Mouse (Mus musculus) thymus, postnatal 36 days (tissue): ENCODE data around the gene Eng.

Experiments used
- DNase-seq, 2 experiments: peaks; one replicate each; pipeline ENCODE4 v3.0.0; 2022; ENCODE audit warnings: mixed read lengths in 2 of 2

Gene Eng

GRCm38 (mm10) chr2:32624111-32624748 lies 22.2 kb upstream of the Eng start:
- DNase-seq: no peak

GRCm38 (mm10) chr2:32625212-32625872 lies 21.1 kb upstream of the Eng start:
- no peak for DNase-seq

DNA sequence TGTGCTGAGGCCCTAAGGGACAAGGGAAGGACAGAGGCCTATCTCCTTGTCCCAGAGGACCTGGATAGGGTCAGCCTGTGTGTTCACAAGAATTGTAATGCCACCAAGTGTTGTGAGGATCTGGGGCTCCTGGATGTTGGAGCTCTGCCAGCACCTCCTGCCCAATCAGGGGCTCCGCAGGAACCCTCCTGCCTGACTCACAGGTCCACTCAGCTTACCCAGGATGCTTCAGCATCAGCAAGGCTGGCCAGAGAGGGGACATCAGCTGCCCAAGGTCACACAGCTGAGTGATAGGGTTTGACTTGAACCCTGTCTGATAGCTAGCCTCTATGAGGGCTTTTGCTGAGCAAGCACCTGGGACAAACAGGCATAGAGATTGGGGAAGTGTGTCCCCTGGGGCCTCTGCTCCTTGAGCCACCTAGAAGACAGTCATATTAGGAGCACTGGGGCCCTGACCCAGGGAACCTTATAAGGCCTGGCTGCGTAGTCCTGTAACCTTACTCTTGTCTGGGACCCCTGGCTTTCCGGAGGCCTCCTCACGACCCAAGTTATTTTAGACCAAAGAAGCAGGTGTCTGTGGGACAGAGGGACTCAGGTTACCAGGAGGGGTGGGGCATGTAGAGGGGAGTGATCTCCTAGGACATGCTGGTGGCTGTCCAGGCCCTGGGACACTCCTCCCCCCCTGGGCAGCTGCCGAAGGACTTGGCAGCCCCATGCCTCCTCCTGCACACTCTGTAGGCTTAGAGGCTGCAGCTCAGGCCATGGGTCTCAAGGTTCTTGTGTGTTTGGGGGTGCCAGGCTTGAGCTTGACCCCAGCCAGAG lies 20.3 kb upstream of the Eng start:
- no peak for DNase-seq

- DNase-seq: no peak
Measured at GRCm38 (mm10) chr2:32627266-32628043, 18.9 kb upstream of the Eng start.

- no peak for DNase-seq
Measured at GRCm38 (mm10) chr2:32628044-32628550, 18.3 kb upstream of the Eng start.

- no peak for DNase-seq
Measured at GRCm38 (mm10) chr2:32628729-32629128, 17.7 kb upstream of the Eng start.

GRCm38 (mm10) chr2:32629276-32629976 lies 17.0 kb upstream of the Eng start:
- DNase-seq: no peak

GRCm38 (mm10) chr2:32630036-32630435 lies 16.4 kb upstream of the Eng start:
- no peak for DNase-seq

- no peak for DNase-seq
Measured at GRCm38 (mm10) chr2:32631046-32631445, 15.3 kb upstream of the Eng start.

- DNase-seq: peak; percentile 69 to 73
Measured at GRCm38 (mm10) chr2:32631737-32632394, 14.5 kb upstream of the Eng start.

- no peak for DNase-seq
Measured at GRCm38 (mm10) chr2:32633660-32634059, 12.7 kb upstream of the Eng start.

GRCm38 (mm10) chr2:32634277-32635105 lies 11.9 kb upstream of the Eng start:
- DNase-seq: no peak

- DNase-seq: no peak
Measured at GRCm38 (mm10) chr2:32636617-32637016, 9.8 kb upstream of the Eng start.

DNA sequence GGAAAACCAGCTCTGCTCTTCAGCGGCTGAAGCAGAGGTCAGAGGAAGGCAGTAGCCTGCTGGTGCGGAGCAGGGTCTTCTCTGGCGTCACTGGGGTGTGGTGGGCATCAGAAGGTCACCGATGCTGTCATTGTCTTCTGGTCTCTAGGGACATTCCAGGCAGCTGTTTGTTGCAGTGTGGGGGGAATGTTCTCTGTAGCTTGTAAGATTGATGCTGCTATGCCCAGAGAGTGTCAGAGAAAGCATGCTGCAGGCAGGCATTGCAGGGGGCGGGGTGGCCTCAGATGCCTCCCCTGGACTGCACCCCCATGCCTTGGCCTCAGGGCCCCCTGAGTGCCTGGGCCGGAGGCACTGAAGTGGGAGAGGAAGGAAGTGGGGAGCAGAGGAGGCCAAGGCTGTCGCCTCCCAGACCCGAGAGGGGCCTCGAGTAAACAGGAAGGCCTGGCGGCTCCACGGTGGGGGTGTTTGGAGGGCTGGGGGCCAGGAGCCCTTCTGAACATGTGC lies 8.6 kb upstream of the Eng start:
- peak; percentile 76 to 88 for DNase-seq

- DNase-seq: no peak
Measured at GRCm38 (mm10) chr2:32639632-32640031, 6.8 kb upstream of the Eng start.

DNA sequence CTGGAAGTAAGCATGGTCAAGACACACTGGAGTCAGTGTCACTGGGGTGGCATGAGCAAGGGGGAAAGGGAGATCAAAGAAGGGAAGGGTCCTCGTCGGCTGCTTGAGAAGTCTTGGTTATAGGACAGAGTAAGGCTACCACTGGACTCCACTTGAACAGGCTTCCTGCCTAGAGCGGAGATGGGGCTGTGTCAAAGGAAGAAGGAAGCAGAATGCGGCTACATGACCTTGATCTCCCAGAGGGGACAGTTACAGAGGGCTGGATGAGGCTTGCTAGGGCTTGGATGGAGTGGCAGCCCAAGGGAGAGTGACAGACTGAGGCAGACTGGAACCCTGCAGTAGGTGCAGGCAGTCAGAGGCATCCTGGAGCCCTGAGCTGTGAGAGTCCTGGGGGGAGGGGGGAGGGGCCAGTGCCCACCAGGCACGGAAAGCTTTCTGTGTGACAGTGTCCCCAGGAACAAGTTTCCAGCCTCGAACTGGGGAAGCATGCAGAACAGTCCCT lies 5.8 kb upstream of the Eng start:
- DNase-seq: no peak

DNA sequence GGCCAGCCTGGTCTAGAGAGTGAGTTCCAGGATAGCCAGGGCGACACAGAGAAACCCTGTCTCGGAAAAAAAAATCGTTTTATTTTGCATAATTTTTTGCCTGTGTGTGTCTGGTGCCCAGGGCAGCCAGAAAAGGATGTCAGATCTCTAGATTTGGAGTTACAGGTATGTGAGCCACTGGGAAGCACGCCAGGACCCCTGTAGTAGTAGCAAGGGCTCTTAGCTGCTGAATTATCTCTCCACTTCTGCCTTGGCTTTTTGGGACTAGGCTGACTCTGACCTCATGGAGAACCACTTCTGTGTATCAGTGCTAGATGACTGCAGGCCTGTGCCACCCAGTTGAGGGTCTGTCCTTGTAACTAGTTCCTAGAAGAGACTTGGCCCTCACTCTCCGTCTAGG lies 4.6 kb upstream of the Eng start:
- DNase-seq: no peak

- no peak for DNase-seq
Measured at GRCm38 (mm10) chr2:32642813-32643212, 3.6 kb upstream of the Eng start.

- DNase-seq: no peak
Measured at GRCm38 (mm10) chr2:32644083-32644482, 2.3 kb upstream of the Eng start.

DNA sequence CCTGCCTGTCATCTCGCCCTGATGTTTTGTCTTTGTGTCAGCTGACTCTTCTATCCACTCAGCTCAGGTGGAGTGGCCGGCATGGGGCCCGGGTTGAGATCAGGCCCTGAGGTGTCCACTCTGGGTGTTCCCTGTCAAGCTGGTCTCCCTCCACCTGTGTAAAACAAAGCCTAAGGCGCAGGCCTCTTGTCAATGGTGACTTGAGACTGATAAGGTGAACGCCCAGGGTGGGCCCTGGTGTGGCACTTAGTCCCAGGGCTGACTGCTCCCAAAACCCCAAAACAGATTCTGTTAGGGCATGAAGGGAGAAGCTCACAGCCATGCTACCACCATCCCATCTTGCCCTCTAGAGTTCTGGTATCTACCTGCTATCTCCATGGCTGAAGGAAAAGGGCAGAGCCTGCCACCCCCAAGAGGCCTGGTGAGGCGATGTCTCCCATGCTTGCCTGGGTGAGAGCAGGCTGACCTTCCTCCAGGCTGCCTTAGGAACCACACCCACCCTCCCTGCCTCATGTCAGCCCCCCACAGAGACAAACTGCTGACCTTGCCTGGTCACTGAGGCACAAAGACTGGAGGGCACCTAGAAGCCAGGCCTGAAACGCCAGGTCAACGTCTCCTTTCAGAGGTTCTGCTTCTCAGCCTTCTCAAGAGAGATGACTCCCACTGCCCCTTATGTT lies 1.5 kb upstream of the Eng start:
- no peak for DNase-seq
